Mouse (Mus musculus): ENCODE measurements around the gene Anks1.
A peak's percentile ranks its signal among the peaks of the same experiment; 100 is the strongest.
"Not testable (repeated sequence)": the region's sequence is repeated elsewhere in the genome, so short reads cannot be mapped to it uniquely, and the experiment has no call there.

The Anks1 gene

DNA sequence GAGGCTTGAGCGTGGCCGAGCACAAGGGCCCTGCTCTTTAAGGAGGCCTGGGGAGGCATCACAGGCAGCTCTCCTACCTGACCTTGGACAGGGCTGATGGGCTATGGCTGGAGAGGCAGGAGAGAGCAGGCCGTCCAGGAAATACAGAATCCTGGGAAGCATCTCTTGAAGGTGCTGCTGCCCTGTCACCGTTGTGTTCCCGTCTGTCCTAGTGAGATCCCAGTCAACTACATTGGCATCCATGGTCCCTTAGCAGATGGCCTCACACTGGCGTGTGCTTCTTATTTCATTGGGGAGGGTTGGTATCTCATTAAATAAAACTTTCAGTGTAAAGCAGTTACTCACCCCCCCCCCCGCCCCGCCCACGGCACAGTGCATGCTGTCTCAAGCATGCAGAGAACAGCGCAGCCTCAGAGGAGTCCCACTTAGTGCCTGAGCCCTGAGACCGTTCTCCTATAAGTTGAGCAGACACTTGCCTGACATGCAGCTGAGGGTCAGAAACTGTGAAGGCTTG is 57.5 kb downstream of the Anks1 start:
- DNase-seq (ENCODE audit: low read depth, low spot score), result no peak

DNA sequence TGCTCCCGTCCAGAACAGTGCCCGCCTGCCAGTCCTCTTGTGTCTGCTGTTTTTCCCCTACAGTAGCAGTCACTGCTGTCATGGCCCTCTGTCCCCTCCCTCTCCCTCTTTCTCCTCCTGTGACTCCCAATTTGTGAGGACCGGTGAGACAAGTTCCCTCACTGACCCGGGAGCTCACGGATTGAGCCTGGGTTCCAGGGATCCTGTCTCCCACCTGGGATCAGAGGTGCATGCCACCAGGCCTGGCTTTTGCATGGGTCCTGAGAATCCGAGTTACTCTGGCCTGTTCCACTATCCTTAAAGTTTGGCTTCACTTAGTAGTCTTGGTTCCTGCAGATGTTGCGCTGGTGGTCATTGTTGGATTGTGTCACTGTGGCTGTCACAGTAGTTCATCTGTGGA is 58.4 kb downstream of the Anks1 start:
- DNase-seq (ENCODE audit: low read depth, low spot score), result no peak

DNA sequence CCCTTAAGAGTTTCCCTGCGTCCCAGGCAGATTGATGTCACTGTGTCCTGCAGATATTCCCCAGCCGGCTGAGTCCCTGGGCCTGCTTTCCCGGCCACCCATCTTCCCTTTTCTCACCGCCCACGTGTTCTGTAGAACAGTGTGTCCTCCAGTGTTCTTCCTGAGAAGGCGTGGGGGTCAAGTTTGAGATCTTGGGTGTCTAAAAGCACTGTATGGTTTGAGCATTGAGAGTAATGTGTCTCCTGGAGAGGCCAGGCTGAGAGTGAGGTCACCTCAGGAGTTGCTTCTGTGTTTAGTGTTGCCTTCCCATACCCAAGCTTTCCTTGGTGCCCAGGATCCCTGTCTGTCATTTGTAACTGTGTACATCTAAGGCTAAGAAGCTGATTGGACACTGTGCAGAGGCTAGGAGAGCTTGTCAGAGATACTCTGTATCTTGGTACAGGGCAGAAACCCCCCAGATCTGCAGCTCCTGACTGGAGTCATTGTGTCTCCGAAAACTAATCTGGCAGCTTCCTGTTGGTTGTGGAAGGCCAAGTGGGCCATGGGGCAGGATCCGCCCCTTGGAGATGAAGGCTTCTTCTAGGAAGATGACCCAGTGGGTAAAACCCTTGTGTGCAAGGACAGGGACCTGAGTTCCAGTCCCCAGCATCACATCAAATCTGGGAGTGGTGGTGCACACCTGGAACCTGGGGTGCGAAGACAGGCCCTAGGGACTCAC is 59.1 kb downstream of the Anks1 start:
- DNase-seq (ENCODE audit: low read depth, low spot score), result no peak

DNA sequence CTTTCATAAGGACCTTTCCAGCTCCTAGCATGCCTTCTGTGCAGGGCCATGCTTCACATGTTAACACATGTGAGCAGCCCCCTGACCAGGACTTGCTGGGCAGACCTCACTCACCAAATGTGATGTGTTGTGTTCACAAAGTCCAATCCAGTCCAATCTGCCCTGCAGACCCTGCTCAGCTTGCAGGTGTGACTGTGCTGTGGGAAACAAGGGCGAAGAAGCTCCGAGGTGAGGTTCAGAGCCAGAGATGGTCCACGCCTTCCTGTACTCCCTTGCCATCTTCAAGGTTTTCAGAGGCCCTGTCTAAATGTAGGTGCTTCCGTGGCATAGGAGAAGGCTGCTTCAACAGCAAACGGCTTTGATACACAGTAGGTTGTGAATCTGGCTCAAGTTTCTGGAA is 59.8 kb downstream of the Anks1 start:
- no peak for DNase-seq (ENCODE audit: low read depth, low spot score)

DNA sequence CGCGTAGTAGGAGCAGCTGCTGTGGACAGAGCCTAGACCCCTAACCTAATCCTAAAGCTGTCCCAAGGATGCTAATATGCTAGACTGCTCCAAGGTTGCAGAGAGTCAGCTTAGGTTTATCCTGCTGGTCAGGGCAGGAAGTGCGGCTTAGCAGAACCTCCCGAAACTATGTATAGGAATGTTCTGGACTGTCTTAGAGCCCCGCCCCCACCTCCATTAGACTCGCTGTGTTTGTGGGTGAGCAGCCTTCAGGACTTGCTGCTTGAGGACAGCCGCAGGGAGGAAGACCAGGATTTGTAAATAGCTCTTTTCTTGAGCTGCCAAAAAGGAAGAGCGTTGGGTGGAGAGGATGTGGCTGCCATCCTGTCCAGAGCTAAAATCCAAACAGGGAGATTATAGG is 60.3 kb downstream of the Anks1 start:
- DNase-seq (ENCODE audit: low read depth, low spot score), result no peak

DNA sequence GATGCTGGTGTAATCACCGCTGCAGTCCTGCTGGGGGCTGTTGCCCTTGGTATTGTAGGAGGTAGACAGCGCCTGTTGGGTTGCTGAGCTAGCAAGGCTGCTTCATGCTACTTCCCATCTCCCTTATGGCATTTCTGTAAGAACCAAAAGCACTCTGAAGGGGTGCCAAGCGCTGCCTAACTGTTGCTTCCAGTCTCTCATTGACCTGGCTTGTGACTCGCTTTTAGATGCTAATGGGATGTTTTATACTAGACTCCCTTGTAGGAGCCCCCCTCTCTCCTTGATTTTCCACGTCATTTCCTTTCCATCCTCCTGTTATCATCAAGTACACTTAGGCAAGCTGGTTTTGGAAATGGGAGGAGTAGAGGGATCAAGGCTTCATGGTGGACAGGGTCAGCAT is 60.8 kb downstream of the Anks1 start:
- DNase-seq (ENCODE audit: low read depth, low spot score), result no peak

DNA sequence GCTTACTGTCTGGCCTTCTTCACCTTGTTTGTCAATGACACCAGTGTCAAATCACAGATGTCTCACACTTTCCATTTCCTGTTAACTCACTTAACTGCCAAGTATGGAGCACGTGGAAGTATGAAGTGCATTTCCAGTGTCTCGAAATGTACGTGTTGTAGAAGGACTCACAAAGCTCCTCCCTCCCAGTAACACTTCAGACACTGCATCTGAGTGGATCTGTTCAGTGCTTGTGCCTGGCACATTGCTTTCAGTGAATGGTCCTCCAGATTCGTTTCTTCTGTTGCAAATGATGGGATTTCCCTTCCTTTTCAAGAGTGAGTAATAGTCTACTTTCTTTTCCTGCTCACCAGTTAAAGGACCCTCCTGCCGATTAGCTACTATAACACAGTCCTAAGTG is 61.2 kb downstream of the Anks1 start:
- no peak for DNase-seq (ENCODE audit: low read depth, low spot score)

DNA sequence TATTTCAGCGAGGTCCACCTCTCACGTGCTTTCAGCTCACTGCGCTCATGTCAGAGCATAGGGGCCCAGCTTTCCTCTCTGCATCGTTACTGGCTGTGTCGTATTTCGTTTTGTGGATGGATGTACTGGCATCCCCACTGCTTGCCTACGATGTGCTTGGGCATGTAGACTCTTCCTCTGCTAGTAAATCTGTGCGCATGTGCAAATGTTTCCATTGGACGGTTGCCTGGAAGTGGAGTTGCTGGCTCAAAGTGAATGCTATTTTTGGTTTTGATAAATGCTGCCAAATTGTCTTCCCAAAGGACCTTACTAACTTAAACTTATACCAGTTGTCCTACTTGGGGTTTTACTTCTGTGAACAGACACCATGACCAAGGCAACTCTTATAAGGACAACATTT is 62.4 kb downstream of the Anks1 start:
- peak; percentile 91 for DNase-seq (ENCODE audit: low read depth, low spot score)

DNA sequence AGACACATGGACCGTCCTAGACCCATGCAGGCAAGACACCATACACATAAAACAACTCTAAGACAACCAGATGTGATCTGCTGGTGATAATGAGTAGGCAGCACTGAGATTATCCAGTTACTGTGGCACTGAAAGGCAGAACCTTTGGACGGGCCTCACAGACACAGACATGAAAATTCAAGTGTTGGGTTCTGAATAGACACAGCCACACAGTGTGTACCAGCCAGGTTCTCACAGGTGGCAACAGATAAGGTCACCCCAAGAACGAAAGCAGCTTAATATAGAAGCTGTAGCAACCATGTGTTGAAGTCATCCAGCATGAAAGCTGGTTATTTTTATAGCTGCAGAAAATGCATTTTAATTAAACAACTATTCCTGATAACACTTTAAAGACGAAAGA is 64.2 kb downstream of the Anks1 start:
- no peak for DNase-seq (ENCODE audit: low read depth, low spot score)

DNA sequence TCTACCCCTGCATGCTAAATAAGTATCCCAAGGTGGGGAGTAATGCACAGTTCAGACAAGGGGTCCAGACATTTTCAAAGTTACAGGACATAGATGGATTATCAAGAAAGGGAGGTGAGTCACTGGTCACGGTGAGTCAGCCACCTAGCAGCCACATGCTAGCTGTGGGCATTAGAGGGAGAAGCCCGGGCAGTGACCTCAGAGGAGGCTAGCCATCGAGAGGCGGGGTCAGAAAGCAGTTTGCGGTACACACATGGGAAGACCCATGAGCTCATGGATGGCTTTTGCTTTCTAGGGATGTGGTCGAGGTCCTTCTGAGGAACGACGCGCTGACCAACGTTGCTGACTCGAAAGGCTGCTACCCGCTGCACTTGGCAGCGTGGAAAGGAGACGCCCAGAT is 67.2 kb downstream of the Anks1 start:
- DNase-seq (ENCODE audit: low read depth, low spot score), result no peak

DNA sequence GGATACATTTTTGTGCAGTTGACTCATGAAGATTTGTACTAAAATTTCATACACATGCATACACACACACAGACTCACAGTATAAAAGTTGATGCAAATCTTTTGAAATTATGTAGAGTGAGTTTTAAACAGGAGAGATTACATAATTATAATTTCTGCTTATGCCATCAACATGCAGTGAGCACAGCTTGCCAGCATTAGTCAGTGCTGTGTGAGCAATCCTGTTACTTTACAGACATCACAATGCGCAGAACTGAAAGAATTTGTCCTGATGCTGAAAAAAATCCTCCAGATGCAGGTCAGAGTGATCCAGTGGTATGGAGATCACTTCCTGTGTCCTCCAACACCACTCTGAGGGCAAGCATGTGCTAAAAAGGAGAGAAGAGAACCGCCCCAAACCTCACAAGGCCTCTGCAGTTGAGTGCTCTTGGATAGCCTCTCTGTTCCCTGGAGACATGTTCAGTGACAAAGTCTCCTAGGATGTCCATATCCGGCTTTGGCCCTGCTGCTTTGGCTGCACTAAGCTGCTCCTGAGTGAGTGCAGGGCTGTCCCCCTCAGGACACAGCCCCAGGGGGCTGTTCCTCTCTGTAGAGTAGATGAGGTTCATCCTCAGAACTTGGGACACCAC is 68.0 kb downstream of the Anks1 start:
- no peak for DNase-seq (ENCODE audit: low read depth, low spot score)

DNA sequence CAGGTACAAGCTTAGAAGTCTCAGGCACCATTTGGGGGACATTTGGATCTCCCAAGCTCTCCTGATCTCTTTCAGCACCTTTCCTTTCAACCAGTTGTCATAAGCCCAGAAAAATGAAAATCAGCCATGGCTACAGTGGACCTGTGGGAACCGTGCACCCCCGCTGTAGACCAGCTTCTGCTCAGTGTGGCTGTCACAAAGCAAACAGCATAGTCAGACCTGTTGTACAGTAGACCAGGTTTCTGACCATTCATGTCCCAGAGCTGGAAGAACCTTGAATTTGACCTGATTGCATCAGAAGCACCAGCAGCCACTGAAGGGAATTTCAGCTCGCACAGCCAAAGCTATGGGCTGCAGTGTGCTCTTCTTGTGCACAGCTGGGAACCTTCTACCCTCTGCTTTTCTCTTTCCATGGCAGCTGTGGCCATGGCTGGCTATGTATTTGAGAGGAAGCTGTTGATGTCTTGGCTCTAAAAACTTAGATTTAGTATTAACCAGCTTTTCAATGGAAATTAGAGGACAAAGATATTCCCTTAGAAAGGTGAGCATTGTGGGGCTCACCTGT is 71.4 kb downstream of the Anks1 start:
- no peak for DNase-seq (ENCODE audit: low read depth, low spot score)

DNA sequence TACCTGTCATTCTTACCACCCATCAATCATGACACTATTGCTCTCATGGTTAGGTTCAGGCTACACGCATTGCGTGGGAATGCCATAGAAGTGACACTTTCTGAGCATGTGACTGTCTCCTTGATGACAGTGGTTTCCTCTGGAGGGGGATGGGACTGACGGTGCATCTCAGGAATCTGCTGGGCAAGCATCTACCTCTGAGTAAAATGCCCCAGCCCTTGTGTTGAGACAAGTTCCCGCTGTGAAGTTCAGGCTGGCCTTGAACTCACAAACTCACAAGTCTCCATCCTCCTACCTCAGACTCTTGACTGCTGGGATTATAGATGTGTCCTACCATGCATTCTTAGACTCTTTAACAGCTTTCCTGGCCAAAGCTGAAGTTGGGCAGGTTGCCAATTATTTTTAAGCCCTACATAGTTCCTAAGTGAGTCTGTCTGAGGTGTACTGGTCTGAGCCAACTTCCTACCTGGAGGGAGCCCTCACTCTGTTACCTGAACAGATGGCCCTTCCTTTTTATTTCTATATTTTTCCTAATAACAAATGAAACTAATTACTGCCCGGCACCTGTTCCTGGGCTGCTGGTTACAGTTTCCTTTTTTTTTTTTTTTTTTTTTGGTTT is 72.5 kb downstream of the Anks1 start:
- DNase-seq (ENCODE audit: low read depth, low spot score), result no peak

DNA sequence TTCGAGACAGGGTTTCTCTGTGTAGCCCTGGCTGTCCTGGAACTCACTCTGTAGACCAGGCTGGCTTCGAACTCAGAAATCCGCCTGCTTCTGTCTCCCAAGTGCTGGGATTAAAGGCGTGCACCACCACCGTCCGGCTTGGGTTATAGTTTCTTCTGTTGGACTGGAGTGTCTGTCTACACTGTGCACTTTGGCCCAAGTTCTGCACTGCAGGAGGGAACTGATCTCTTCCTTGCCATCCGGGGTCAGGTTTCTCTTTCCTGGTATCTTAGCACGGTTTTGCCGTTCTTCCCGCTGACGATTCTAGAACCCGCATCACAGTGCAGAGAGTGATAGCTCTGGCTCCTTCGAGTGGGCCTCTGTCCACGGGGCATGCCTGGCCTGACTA is 73.0 kb downstream of the Anks1 start:
- DNase-seq (ENCODE audit: low read depth, low spot score), result not testable (repeated sequence)

DNA sequence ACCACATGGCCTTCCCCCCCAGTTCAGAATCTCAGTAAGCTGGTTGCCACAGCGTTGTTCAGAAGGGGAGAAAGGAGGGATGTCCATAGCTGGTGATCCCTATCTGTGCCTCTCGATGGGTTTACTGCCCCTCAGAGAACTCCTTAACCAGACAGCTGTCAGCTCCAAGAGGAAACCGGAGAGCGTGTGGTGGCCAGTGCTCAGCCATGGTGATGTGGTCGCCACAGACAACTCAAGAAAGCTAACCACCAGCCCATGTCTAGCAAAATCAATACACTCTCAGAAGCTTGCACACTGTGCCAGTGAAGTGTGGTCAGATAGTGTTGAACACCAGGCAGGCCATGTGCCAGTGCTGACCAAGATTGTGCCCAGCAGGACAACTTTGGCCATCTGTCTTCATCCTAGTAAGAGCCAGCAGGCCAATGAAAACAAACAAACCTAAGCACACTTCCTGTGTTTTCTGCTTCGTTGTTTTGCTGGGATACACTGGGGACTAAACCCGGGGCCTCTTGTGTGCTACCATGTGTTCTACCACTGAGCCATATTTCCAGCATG is 73.7 kb downstream of the Anks1 start:
- DNase-seq (ENCODE audit: low read depth, low spot score), result no peak

DNA sequence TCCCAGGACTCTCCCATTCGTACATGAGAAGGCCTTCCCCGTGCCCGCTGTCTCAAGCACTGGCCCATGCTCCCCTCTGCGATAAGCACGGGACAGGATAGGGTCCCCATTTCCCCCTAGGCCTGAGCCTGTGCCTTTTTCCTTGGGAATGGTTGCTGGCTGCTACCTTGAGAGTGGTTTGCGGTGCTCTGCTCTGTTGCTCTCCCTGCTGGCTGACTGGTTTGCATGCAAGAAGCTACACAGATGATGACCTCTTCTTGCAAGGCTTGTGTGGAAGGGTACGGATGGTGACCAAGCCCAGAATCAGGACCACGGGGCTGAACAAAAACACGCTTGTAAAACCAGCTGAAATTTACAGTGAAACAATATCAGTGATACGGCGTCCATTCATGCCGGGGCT is 75.3 kb downstream of the Anks1 start:
- DNase-seq (ENCODE audit: low read depth, low spot score), result no peak

DNA sequence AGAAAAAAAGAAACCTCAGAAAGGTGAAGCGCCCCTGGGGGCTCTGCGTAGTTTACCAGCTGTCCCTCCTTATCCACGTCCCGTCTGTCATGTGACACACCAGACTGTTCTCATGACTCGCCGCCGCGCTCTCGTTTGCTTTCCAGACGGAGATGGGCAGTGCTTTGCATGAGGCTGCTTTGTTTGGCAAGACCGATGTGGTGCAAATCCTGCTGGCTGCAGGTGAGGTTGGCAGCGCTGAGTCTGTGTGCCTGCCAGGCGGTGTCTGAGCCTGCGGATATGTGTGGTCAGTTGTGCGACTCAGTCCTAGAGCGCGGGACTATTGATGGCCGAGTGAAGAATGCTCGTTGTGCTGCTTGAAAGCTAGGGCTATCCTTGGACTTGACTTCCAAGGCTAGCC is 77.0 kb downstream of the Anks1 start:
- no peak for DNase-seq (ENCODE audit: low read depth, low spot score)

DNA sequence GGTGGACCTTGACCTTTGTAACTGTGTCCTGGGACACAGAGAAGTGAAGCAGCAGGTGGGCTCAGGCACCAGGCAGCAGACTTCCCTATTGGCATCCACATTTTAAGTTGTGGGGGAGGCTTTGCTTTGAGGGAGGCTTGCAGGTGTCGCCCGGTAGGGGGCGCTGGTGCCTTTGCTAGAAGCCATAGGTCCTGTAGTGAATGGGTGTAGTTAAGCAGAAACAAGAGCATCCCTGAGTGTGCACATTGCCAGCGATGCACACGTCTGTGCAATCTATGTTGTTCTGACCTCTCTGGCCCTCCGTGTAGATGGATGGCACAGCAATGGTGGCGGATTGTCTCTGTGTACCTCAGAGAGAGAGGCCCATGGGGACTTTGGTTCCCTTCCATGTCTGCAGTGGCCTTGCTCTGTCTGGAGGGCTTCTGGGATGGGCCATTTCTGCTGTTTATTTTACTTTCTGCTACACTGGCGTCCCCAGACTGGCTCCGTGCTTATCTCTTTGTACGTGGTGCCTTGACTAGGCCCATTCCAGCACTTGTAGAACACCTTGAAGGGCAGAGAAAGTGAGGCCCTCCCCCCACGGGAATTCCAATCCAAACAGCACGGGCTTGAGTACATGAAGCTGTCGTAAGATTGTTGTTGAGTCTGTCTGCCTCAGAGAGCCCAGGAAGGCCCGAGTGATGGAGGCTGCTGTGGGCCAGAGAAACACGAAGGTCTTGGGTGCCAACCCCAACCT is 80.9 kb downstream of the Anks1 start:
- peak; percentile 77 for DNase-seq (ENCODE audit: low read depth, low spot score)

DNA sequence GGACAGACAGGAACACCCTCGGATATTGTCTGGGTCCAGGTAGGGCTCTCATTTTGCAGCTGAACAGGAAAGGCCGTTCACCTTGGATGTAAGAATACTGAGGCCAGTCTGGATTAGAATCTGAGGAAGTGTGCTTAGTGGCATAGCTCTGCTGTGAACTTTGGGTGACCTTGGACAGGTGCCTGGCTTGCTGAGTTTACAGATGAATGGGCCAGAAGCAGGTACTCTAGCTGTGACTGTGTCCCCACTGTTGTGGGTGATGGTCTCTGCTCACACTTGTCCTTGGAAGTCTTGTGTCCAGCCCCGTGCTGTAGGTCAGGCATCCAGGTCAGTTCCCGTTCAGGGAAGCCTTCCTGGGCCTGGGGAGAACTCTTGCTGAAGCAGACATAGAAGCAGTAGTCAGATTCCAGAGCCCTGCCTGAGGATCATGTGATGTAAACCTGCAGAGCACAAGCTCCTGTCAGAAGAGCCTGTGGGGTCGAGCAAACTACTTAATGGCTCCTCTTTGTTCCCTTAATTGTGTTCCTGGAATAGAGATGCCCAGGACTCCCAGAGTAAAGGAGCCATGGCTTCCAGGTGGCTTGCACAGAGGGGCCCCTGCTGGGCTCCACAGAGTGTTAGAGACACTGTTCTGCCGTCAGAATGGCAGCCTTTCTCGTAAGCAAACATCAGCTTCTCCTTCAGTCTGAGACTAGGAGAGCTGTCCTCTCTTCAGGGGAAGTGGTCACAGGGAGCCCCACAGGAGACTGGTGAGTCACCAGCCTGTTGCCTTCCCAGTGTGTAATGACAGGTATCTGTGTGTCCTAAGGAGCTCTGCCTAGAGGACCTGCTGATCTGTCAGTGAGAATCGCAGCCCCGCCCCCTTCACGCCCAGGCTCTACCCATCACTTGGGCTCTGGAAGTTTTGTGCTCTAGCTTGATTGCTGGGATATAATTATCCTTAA is 85.2 kb downstream of the Anks1 start:
- no peak for DNase-seq (ENCODE audit: low read depth, low spot score)

DNA sequence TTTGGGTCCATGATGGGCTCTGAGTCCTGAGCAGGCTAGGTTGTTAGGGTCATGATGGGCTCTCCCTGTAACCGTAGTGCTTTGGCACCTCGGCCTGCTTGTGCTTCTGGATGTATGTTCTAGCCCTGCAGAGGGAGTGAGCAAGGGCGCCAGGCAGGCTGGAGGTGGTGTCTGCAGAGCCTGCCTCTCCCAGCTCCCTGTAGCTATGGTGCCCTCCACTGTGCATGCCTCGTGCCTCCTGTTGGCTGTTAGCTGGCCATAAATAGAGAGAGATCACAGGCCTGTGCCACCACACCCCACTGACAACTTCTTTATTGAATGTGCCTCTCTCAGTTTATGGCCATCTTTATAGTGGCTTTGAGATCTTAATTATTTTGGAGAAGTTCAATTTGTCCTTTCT is 87.2 kb downstream of the Anks1 start:
- no peak for DNase-seq (ENCODE audit: low read depth, low spot score)

DNA sequence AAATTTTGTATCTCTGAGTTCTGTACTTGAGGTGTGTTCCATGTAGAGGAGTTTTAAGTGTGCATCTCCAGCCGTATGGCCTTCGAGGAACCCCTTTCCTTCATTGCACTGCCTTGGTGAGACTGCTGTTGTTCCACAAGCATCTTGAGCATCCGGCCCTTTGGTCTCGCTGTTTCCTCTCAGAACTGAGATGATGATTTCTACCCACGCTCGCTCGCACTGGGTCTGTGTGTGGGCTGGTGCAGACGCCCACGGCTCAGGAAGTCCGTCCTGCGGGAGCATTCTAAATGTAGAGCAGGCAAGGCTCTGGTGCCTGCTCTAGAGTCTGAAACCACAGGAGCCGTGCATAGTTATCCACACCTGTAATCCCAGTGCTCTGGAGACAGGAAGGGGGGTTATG is 88.1 kb downstream of the Anks1 start:
- no peak for DNase-seq (ENCODE audit: low read depth, low spot score)

Data from skeletal muscle tissue, adult 2 months (tissue).